Mouse (Mus musculus): ENCODE results near the gene Atg7. TPM values are rescaled to one million over a fixed set of nuclear protein-coding genes. Genes with fewer than 3 reads are reported as not detected.

Gene Atg7
- polyA plus RNA-seq, 1 experiment = 16.0 TPM

DNA sequence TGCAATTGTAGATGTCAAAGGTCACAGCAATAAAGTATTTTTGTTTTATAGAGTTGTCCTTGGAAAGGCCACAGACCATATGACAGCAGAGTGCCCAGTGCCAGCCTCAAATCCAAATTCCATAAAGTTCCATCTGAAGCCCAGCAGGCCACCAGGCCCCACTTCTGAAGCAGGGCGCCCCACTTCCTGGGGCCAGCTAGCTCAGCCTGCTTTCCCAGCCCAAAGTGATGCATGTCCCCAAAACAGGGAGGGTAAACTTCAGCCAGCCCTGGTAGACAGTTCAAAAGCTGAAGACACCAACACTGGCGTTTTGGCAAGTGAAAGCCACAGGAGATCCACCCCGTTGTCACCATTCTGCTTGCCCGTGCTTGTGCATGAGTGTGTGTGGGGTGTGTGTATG is 169.9 kb downstream of the Atg7 start:
- no peaks in the 10 kb centered on the region for H3K36me3 ChIP-seq (ENCODE audit: control insufficient read depth, insufficient read depth, low read length)
- 84% methylated on average over 4 of the region's 4 CpGs for WGBS
- H3K27me3 ChIP-seq (ENCODE audit: control insufficient read depth, insufficient read depth, low read length) = no peaks in the 10 kb centered on the region
- TF ChIP-seq POLR2A (IDR thresholded peaks at IDR 0.05; ENCODE audit: low read depth, low read length) = no peak
- no peak for TF ChIP-seq CTCF (IDR thresholded peaks at IDR 0.05; ENCODE audit: extremely low read depth, insufficient read length, insufficient replicate concordance, low read depth, low read length)
- no peak overlapping the region for H3K4me3 ChIP-seq (ENCODE audit: low read depth, low read length)
- no peak overlapping the region for H3K27ac ChIP-seq (ENCODE audit: insufficient read depth, low read depth, low read length)
- peaks cover 11% of the 10 kb centered on the region for H3K4me1 ChIP-seq (ENCODE audit: control insufficient read depth, insufficient read depth, insufficient read length, low read length)

DNA sequence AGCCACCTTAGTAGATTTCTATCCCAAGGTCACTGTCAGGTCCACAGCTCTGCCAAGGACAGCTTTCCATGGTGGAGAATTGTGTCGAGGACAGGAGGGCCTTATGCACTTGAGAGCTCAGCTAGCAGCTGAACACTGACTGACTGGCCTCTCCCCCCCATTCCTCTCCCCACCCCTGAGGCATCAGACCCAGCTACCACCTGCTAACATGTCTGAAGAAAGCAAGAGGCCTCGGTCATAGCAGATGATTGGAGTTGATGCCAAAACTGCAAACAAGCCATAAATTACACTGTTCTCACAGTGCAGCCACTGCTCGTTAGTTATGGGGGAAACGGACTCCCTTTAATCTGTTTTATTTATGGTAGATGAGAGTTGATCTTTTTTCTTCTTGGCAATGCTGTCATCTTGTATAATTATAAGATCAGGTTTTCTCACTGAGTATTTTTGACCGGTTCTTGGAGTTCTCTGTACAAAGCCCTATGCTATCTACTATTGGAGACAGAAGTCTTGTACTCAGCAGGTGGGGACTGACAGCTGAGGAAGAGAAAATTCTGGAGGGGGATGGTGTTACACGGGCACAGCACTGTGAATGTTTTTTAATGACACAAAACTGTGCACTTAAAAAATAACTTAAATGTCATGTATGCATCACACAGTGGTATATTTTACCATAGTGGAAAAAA is 171.4 kb downstream of the Atg7 start:
- Histone ChIP-seq H3K4me1 (ENCODE audit: control insufficient read depth, insufficient read depth, insufficient read length, low read length) (peaks cover 8% of the 10 kb centered on the region), H3K4me3 (ENCODE audit: low read depth, low read length) (no peak overlapping the region), H3K36me3 (ENCODE audit: control insufficient read depth, insufficient read depth, low read length) (no peaks in the 10 kb centered on the region), H3K27ac (ENCODE audit: insufficient read depth, low read depth, low read length) (no peak overlapping the region), H3K27me3 (ENCODE audit: control insufficient read depth, insufficient read depth, low read length) (no peaks in the 10 kb centered on the region)
- TF ChIP-seq CTCF (IDR thresholded peaks at IDR 0.05; ENCODE audit: extremely low read depth, insufficient read length, insufficient replicate concordance, low read depth, low read length) = no peak
- no peak for TF ChIP-seq POLR2A (IDR thresholded peaks at IDR 0.05; ENCODE audit: low read depth, low read length)
- WGBS = 53% methylated on average over 6 of the region's 6 CpGs

DNA sequence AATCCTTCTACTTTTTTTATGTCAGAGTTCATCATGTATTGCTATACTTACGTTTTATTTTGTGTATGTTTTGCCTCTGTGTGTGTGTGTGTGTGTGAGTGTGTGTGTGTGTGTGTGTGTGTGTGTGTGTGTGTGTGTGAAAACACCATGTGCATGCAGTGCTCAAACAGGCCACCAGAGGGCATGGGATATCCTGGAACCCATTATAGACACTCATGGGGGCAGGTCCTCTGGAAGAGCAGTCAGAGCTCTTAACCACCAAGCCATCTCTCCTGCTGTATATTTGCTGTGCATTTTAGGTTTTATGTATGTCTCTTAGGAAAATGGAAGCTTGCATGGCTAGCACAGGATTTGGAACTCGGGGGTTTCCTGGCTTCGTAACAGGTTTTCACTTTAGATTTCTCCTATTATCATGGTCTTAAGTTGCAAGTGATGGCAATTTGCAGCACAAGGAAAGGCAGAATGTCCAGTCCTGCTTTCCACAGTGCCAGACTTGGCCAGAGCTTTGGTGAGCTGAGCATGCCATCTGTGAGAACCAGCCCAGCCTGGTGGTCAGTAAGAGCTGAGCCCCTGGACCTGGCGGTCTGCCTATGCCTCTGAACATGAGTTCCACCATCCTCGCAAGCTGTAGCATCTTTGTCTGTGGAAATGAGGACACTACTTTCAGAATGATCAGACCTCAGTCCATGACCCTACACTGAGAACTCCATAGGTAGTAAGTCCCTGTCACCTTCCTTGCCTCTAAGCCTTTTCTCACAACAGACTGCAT is 172.2 kb downstream of the Atg7 start:
- Histone ChIP-seq H3K36me3 (ENCODE audit: control insufficient read depth, insufficient read depth, low read length) (no peaks in the 10 kb centered on the region), H3K27me3 (ENCODE audit: control insufficient read depth, insufficient read depth, low read length) (no peaks in the 10 kb centered on the region), H3K4me3 (ENCODE audit: low read depth, low read length) (no peak overlapping the region), H3K27ac (ENCODE audit: insufficient read depth, low read depth, low read length) (no peak overlapping the region), H3K4me1 (ENCODE audit: control insufficient read depth, insufficient read depth, insufficient read length, low read length) (peaks cover 8% of the 10 kb centered on the region)
- TF ChIP-seq POLR2A (IDR thresholded peaks at IDR 0.05; ENCODE audit: low read depth, low read length) (no peak), CTCF (IDR thresholded peaks at IDR 0.05; ENCODE audit: extremely low read depth, insufficient read length, insufficient replicate concordance, low read depth, low read length) (peak; percentile 20; the same call in 1 of the 2 replicates)
- 97% methylated on average over 5 of the region's 5 CpGs for WGBS

GRCm38 (mm10) chr6:114817948-114818347 is 175.1 kb downstream of the Atg7 start:
- Histone ChIP-seq H3K27me3 (ENCODE audit: control insufficient read depth, insufficient read depth, low read length) (no peaks in the 10 kb centered on the region), H3K4me1 (ENCODE audit: control insufficient read depth, insufficient read depth, insufficient read length, low read length) (peaks cover 5% of the 10 kb centered on the region), H3K27ac (ENCODE audit: insufficient read depth, low read depth, low read length) (no peak overlapping the region), H3K36me3 (ENCODE audit: control insufficient read depth, insufficient read depth, low read length) (no peaks in the 10 kb centered on the region), H3K4me3 (ENCODE audit: low read depth, low read length) (no peak overlapping the region)
- 57% methylated on average over 11 of the region's 11 CpGs for WGBS
- TF ChIP-seq POLR2A (IDR thresholded peaks at IDR 0.05; ENCODE audit: low read depth, low read length) = no peak
- TF ChIP-seq CTCF (IDR thresholded peaks at IDR 0.05; ENCODE audit: extremely low read depth, insufficient read length, insufficient replicate concordance, low read depth, low read length) = no peak

GRCm38 (mm10) chr6:114818471-114818870 is 175.6 kb downstream of the Atg7 start:
- 73% methylated on average over 6 of the region's 6 CpGs for WGBS
- Histone ChIP-seq H3K36me3 (ENCODE audit: control insufficient read depth, insufficient read depth, low read length) (no peaks in the 10 kb centered on the region), H3K27ac (ENCODE audit: insufficient read depth, low read depth, low read length) (no peak overlapping the region), H3K4me1 (ENCODE audit: control insufficient read depth, insufficient read depth, insufficient read length, low read length) (peaks cover 5% of the 10 kb centered on the region), H3K4me3 (ENCODE audit: low read depth, low read length) (no peak overlapping the region), H3K27me3 (ENCODE audit: control insufficient read depth, insufficient read depth, low read length) (no peaks in the 10 kb centered on the region)
- no peak for TF ChIP-seq POLR2A (IDR thresholded peaks at IDR 0.05; ENCODE audit: low read depth, low read length)
- no peak for TF ChIP-seq CTCF (IDR thresholded peaks at IDR 0.05; ENCODE audit: extremely low read depth, insufficient read length, insufficient replicate concordance, low read depth, low read length)

GRCm38 (mm10) chr6:114819971-114820481 is 177.1 kb downstream of the Atg7 start:
- peaks cover 5% of the 10 kb centered on the region for H3K4me1 ChIP-seq (ENCODE audit: control insufficient read depth, insufficient read depth, insufficient read length, low read length)
- 43% methylated on average over 9 of the region's 9 CpGs for WGBS
- no peak overlapping the region for H3K4me3 ChIP-seq (ENCODE audit: low read depth, low read length)
- no peaks in the 10 kb centered on the region for H3K36me3 ChIP-seq (ENCODE audit: control insufficient read depth, insufficient read depth, low read length)
- H3K27ac ChIP-seq (ENCODE audit: insufficient read depth, low read depth, low read length) = no peak overlapping the region
- TF ChIP-seq CTCF (IDR thresholded peaks at IDR 0.05; ENCODE audit: extremely low read depth, insufficient read length, insufficient replicate concordance, low read depth, low read length) = no peak
- no peak for TF ChIP-seq POLR2A (IDR thresholded peaks at IDR 0.05; ENCODE audit: low read depth, low read length)
- no peaks in the 10 kb centered on the region for H3K27me3 ChIP-seq (ENCODE audit: control insufficient read depth, insufficient read depth, low read length)

- Histone ChIP-seq H3K4me3 (ENCODE audit: low read depth, low read length) (no peak overlapping the region), H3K27ac (ENCODE audit: insufficient read depth, low read depth, low read length) (no peak overlapping the region), H3K36me3 (ENCODE audit: control insufficient read depth, insufficient read depth, low read length) (no peaks in the 10 kb centered on the region), H3K4me1 (ENCODE audit: control insufficient read depth, insufficient read depth, insufficient read length, low read length) (peaks cover 3% of the 10 kb centered on the region), H3K27me3 (ENCODE audit: control insufficient read depth, insufficient read depth, low read length) (no peaks in the 10 kb centered on the region)
- WGBS = 88% methylated on average over 7 of the region's 7 CpGs
- no peak for TF ChIP-seq POLR2A (IDR thresholded peaks at IDR 0.05; ENCODE audit: low read depth, low read length)
- TF ChIP-seq CTCF (IDR thresholded peaks at IDR 0.05; ENCODE audit: extremely low read depth, insufficient read length, insufficient replicate concordance, low read depth, low read length) = no peak
Observed at GRCm38 (mm10) chr6:114821646-114822045, 178.7 kb downstream of the Atg7 start.

Measured in small intestine, adult 2 months (tissue).